Mouse (Mus musculus) embryonic facial prominence, embryonic 13.5 days (tissue): ENCODE measurements at regions not wholly inside any gene's neighbourhood (a gene's known extent, or its start where the extent isn't known, plus 50 kb on each side); places are given as distances from the start of the nearest gene placed in this dataset.

Experiments used
- ATAC-seq: fragments of 200-750 bp; cut with Nextera tagmentation; 2 replicates; pipeline ENCODE4 v1.8.0; 2017; ENCODE audit warnings: low read depth; ENCODE audit not compliant: insufficient number of reproducible peaks, insufficient read depth, low FRiP score, low TSS enrichment
- H3K27ac ChIP-seq: fragments of 300-500 bp; sonication (generic); 2 replicates; pipeline ENCODE4 v1.5.1; 2015; ENCODE audit warnings: moderate library complexity, mild to moderate bottlenecking, inconsistent platforms
- H3K27me3 ChIP-seq: fragments of 300-500 bp; sonication (generic); 2 replicates; pipeline ENCODE4 v1.6.1; 2015; ENCODE audit warnings: mild to moderate bottlenecking, inconsistent platforms
- H3K36me3 ChIP-seq: fragments of 300-500 bp; sonication (generic); 2 replicates; pipeline ENCODE4 v1.6.1; 2015; ENCODE audit warnings: mild to moderate bottlenecking, inconsistent platforms
- H3K4me1 ChIP-seq: fragments of 300-500 bp; sonication (generic); 2 replicates; pipeline ENCODE4 v1.6.1; 2015; ENCODE audit warnings: inconsistent platforms
- H3K4me2 ChIP-seq: fragments of 300-500 bp; sonication (generic); 2 replicates; pipeline ENCODE4 v1.6.1; 2015; ENCODE audit warnings: moderate library complexity, mild to moderate bottlenecking, inconsistent platforms
- H3K4me3 ChIP-seq: fragments of 300-500 bp; sonication (generic); 2 replicates; pipeline ENCODE4 v1.5.1; 2015; ENCODE audit warnings: mild to moderate bottlenecking, inconsistent platforms
- H3K9ac ChIP-seq: fragments of 300-500 bp; sonication (generic); 2 replicates; pipeline ENCODE4 v1.6.1; 2015; ENCODE audit warnings: mild to moderate bottlenecking, inconsistent platforms
- H3K9me3 ChIP-seq: fragments of 300-500 bp; sonication (generic); 2 replicates; pipeline ENCODE4 v1.6.1; 2016; ENCODE audit warnings: inconsistent platforms
- WGBS: fragments of 180-500 bp; shearing (Covaris S2); methylation state at CpG from one replicate; pipeline ENCODE4 v1.1.7; 2015; ENCODE audit warnings: mixed read lengths; 5-methylcytosine and 5-hydroxymethylcytosine counted together

DNA sequence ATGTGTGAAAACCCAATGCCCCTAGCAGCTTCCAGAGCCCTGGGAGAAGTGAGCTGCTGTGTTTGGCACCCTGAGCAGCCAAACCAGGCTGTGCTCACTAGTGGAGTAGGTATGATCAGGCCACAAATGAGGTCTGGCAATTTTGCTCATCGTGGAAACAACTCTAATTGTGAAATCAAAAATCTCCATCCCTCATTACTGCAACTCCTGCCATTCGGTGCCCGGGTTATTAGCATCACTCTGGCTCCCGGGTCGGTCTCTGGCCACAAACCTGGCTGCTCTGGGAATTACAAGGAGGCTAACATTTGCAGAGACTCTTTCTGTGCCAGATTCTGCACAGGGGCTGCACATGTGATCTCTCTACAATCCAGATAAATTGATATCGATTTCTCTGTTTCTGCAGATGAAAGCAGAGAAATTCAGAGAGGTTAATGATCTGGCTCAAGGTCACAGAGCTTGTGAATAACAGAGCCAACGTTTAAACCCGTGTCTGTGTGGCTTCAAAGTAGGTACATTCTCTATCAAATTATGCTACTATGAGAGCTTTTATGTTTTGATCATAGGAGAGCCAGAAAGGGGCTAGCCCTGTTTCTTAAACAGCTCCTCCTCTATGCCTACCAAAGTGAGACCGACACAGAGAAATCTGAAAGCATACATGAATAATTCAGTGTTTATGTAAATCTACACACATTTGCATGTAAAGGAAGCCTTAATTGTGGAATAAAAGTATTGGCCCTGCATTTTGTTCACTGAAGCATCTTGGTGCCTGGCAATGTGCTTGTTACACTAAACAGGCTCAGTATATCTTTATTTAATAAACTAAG, 398.7 kb upstream of the Igfbp7 start:
- ATAC-seq, result no peak
- no peak overlapping the region for H3K9ac ChIP-seq
- no peak overlapping the region for H3K4me3 ChIP-seq
- peaks cover 5% of the 10 kb centered on the region; the same call in 1 of the 2 replicates for H3K27me3 ChIP-seq
- 44% methylated on average over 9 of the region's 9 CpGs for WGBS
- H3K36me3 ChIP-seq, result no peaks in the 10 kb centered on the region
- H3K4me2 ChIP-seq, result no peak overlapping the region
- peaks cover 3% of the 10 kb centered on the region; the same call in 1 of the 2 replicates for H3K4me1 ChIP-seq
- no peak overlapping the region for H3K27ac ChIP-seq
- no peaks in the 10 kb centered on the region for H3K9me3 ChIP-seq

DNA sequence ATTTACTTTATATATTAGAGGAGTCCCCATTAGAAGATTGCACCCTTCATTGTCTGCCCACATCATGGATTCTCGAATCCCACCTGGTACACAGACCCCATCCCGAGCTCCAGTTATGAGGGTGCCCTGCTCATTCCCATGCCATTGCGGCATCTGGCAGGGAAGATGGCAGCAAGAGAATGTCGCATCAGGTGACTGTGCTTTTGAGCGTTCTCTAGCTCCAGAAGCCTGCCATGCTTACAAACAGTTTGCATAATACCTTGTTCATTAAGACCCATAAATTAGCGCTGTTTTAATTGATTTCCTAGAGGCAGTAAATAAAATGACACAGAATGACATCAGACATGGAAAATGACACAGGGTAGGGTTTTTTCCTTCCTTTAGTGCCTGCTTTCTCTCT, 398.0 kb upstream of the Igfbp7 start:
- WGBS, result 88% methylated on average over 6 of the region's 6 CpGs
- no peak for ATAC-seq
- Histone ChIP-seq H3K27ac (no peak overlapping the region), H3K4me3 (no peak overlapping the region), H3K4me2 (no peak overlapping the region), H3K36me3 (no peaks in the 10 kb centered on the region), H3K27me3 (peaks cover 5% of the 10 kb centered on the region; the same call in 1 of the 2 replicates), H3K9me3 (no peaks in the 10 kb centered on the region), H3K4me1 (peaks cover 3% of the 10 kb centered on the region; the same call in 1 of the 2 replicates), H3K9ac (no peak overlapping the region)

DNA sequence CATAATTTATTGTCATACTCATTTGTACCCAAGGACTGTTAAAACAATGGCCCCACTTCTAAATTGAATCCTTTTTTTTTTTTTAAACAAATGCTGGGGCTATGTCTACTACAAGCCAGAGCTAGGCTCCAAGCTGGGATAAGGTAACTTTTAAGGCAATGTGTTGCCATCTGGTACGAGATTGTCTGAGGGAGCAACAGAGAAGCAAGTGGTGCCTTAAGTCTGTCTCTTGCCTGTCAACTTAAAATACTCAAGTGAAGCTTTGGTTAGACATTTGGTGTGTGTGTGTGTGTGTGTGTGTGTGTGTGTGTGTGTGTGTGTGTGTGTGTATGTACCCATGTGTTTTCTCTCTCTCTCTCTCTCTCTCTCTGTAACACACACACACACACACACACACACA, 397.5 kb upstream of the Igfbp7 start:
- H3K9ac ChIP-seq, result no peak overlapping the region
- H3K4me2 ChIP-seq, result no peak overlapping the region
- no peak for ATAC-seq
- no peaks in the 10 kb centered on the region for H3K9me3 ChIP-seq
- H3K4me3 ChIP-seq, result no peak overlapping the region
- H3K4me1 ChIP-seq, result peaks cover 3% of the 10 kb centered on the region; the same call in 1 of the 2 replicates
- H3K36me3 ChIP-seq, result no peaks in the 10 kb centered on the region
- H3K27me3 ChIP-seq, result peaks cover 5% of the 10 kb centered on the region; the same call in 1 of the 2 replicates
- no peak overlapping the region for H3K27ac ChIP-seq
- 72% methylated on average over 1 of the region's 1 CpGs for WGBS

DNA sequence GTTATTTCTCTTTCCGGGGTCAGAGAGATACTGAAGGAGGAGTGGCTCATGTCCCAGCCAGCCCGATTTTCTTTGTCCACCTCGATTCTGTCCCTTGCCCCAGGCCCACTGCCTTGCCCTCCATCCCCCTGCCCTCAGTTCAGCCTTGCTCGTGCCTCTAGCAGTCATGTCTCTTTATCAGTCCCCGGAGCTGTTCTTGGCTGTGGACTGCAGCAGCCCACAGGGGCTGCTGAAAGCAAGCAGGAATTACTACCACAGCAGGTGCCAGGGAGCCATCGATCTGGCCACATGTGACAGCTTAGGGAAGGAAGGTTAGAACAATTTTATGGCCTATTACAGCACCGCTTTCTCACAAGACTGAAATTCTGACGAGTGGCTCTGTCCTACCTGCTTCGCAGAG, 396.3 kb upstream of the Igfbp7 start:
- peaks cover 3% of the 10 kb centered on the region; the same call in 1 of the 2 replicates for H3K4me1 ChIP-seq
- ATAC-seq, result no peak
- no peak overlapping the region; the same call in 1 of the 2 replicates for H3K4me2 ChIP-seq
- no peak overlapping the region for H3K27ac ChIP-seq
- 47% methylated on average over 9 of the region's 9 CpGs for WGBS
- no peaks in the 10 kb centered on the region for H3K36me3 ChIP-seq
- H3K27me3 ChIP-seq, result peaks cover 5% of the 10 kb centered on the region; the same call in 1 of the 2 replicates
- no peaks in the 10 kb centered on the region for H3K9me3 ChIP-seq
- no peak overlapping the region for H3K9ac ChIP-seq
- no peak overlapping the region for H3K4me3 ChIP-seq

DNA sequence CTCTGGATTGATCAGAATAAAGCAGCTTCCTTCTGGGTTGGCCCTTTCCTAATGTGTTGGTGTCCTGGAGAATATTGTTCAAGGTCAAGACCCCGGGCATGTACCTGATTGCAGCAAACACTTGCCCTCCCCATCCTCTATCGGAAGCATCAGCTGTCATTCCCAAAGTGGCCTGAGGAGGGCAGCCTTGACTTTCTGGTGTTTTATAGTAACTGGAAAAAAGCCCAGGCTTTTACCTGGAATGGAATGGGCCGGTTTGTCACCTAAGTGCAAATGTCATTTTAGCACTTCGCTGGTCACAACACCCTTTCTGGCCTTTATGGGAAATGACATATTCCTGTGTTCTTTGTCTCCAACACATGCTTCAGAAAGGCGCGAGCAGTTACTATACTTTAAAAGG, 395.7 kb upstream of the Igfbp7 start:
- no peak overlapping the region for H3K9ac ChIP-seq
- H3K27ac ChIP-seq, result no peak overlapping the region
- peaks cover 5% of the 10 kb centered on the region; the same call in 1 of the 2 replicates for H3K27me3 ChIP-seq
- H3K4me3 ChIP-seq, result no peak overlapping the region
- H3K4me2 ChIP-seq, result no peak overlapping the region; the same call in 1 of the 2 replicates
- no peaks in the 10 kb centered on the region for H3K36me3 ChIP-seq
- 51% methylated on average over 6 of the region's 6 CpGs for WGBS
- H3K4me1 ChIP-seq, result peaks cover 3% of the 10 kb centered on the region; the same call in 1 of the 2 replicates
- no peaks in the 10 kb centered on the region for H3K9me3 ChIP-seq
- ATAC-seq, result no peak

DNA sequence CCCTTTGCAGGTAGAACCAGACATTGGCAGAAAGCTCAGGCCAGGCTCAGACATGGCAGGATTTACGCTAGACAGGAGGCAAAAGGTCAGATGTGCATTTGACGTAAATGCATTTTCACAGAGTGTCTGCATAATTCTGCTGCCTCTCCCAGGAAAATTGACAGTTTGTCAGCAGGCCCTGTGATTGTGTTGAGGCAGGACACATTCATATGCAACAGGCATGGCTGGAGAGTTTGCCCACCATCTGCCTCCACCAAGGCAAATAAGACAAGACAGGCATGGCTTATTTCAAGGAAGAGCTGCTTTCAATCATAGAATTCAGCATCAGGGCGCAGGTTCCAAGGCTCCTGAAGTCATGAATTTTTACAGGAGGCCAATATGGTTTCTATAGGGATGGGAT, 389.1 kb upstream of the Igfbp7 start:
- no peak overlapping the region for H3K4me3 ChIP-seq
- H3K27ac ChIP-seq, result no peak overlapping the region
- WGBS, result 52% methylated on average over 3 of the region's 3 CpGs
- H3K4me1 ChIP-seq, result no peaks in the 10 kb centered on the region
- H3K9ac ChIP-seq, result no peak overlapping the region
- no peaks in the 10 kb centered on the region for H3K27me3 ChIP-seq
- ATAC-seq, result no peak
- H3K4me2 ChIP-seq, result no peak overlapping the region
- no peaks in the 10 kb centered on the region for H3K36me3 ChIP-seq
- H3K9me3 ChIP-seq, result no peaks in the 10 kb centered on the region

DNA sequence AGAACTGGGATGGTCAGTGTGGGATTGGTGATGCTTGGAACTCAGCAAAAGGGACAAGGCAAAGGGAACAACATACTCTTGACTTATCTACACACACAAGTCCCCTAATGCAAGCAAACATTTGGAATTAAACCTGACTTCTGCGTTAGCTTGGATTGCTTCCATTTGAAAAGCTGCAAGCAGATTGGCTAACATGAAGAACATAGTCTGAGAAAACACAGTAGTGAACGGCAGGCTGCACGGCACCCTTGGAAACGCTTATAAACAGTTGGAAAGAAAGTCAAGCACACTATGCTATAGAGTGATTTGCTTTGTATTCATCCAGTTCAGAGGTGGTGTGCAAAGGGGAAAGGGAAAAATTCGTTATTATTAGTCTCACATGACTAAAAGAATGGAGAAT, 387.9 kb upstream of the Igfbp7 start:
- Histone ChIP-seq H3K4me3 (no peak overlapping the region), H3K9me3 (no peaks in the 10 kb centered on the region), H3K4me1 (no peaks in the 10 kb centered on the region), H3K27ac (no peak overlapping the region), H3K4me2 (no peak overlapping the region), H3K36me3 (no peaks in the 10 kb centered on the region), H3K9ac (no peak overlapping the region), H3K27me3 (no peaks in the 10 kb centered on the region)
- no peak for ATAC-seq
- WGBS, result 82% methylated on average over 5 of the region's 5 CpGs

DNA sequence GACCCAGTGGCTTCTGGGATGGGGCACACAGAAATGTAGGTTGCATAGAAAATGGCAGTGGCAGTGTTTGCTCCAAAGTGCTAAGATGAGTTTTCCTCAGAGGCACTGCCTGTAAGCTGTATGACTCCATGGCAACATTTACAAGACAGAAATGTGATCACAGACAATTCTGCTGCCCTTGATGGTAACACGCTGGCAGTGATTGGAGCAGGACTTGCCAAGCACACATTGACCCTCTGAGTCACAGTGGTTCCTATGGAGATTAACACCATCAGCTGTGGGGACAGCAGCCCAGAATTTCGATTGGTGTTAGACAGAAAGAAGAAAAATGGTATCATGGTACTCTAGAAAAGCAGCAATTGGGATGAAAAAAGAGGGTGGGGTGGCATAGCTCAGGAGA, 376.1 kb upstream of the Igfbp7 start:
- H3K27ac ChIP-seq, result no peak overlapping the region
- no peaks in the 10 kb centered on the region for H3K4me1 ChIP-seq
- no peak overlapping the region for H3K4me3 ChIP-seq
- no peak overlapping the region for H3K4me2 ChIP-seq
- no peaks in the 10 kb centered on the region for H3K9me3 ChIP-seq
- no peak overlapping the region for H3K9ac ChIP-seq
- 67% methylated on average over 2 of the region's 2 CpGs for WGBS
- no peak for ATAC-seq
- no peaks in the 10 kb centered on the region for H3K27me3 ChIP-seq
- no peaks in the 10 kb centered on the region for H3K36me3 ChIP-seq

DNA sequence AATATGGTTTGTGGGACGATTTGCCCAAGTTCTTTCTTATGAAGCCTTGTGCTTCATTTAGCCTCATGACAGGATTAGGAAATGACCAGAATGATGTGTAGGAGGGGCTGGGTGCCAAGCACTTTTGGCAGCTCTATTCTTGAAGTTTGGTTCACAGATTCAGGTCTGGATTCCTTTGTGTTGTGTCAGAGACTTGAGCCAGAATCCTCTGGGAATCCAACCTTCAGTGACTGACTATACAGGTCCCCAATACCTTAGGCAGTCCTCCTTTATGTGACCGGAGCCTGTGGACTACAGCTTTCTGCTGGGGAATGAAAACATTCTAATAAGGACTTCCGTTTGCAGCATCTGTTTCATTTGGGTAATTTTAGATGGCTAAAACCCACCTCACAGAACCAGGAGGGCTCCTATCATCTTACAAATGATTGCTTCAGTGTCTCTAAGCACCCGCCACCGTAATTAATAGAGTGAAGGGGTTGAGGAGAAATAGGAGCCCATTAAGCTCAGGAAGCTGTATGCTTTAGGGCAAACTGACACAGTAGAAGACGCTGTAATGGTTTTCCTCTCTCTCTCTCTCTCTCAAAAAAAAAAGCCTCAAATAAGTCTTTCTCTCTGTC, 354.7 kb upstream of the Igfbp7 start:
- Histone ChIP-seq H3K27me3 (no peaks in the 10 kb centered on the region), H3K4me2 (peak overlapping the region; percentile 11; the same call in 1 of the 2 replicates), H3K9ac (no peak overlapping the region), H3K9me3 (no peaks in the 10 kb centered on the region), H3K4me1 (peaks cover 6% of the 10 kb centered on the region; the same call in 1 of the 2 replicates), H3K4me3 (no peak overlapping the region), H3K27ac (no peak overlapping the region), H3K36me3 (no peaks in the 10 kb centered on the region)
- no peak for ATAC-seq
- 22% methylated on average over 6 of the region's 6 CpGs for WGBS

DNA sequence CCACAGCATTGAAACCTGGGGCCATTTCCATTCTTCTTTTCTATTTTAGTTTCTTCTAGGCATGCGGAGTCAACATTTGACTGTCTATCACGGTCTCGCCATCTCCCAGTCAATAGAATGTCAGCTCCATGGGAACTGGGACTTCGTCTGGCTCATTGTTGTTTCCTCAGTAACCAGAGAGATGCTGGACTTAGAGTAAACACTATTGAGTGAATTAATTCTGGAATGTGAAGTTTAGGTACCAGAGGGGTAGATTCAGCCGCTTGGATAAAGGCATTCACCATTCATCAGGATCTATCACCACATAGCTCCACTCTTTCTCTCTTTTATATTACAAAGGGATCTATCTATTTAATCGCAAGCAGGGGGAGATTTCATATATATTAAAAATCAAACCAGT, 354.2 kb upstream of the Igfbp7 start:
- peaks cover 6% of the 10 kb centered on the region; the same call in 1 of the 2 replicates for H3K4me1 ChIP-seq
- ATAC-seq, result no peak
- H3K9ac ChIP-seq, result no peak overlapping the region
- no peak overlapping the region for H3K4me3 ChIP-seq
- no peaks in the 10 kb centered on the region for H3K27me3 ChIP-seq
- no peak overlapping the region for H3K27ac ChIP-seq
- 83% methylated on average over 6 of the region's 6 CpGs for WGBS
- no peak overlapping the region for H3K4me2 ChIP-seq
- H3K9me3 ChIP-seq, result no peaks in the 10 kb centered on the region
- no peaks in the 10 kb centered on the region for H3K36me3 ChIP-seq

DNA sequence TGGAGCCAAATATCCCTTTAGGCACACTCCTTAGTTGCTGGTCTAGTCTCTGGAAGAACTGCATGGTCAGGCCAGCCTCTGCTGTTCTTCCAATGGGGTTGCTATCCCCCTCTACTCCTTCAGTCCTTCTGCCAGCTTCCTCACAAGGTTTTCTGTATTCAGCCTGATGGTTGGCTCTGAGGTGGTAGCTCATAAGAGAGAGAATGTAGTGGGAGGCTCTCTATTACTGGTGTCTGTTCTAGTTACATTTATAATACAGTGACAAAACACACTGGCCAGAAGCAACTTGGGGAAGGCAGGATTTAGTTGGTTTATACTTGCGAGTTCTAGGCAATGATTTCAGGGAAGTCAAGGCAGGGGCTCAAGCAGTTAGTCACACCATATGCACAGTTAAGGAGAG, 341.1 kb upstream of the Igfbp7 start:
- H3K36me3 ChIP-seq, result no peaks in the 10 kb centered on the region
- no peak overlapping the region for H3K4me2 ChIP-seq
- H3K27me3 ChIP-seq, result no peaks in the 10 kb centered on the region
- no peak for ATAC-seq
- WGBS, result 83% methylated on average over 1 of the region's 1 CpGs
- H3K27ac ChIP-seq, result no peak overlapping the region
- no peaks in the 10 kb centered on the region for H3K4me1 ChIP-seq
- H3K4me3 ChIP-seq, result no peak overlapping the region
- H3K9me3 ChIP-seq, result no peaks in the 10 kb centered on the region
- H3K9ac ChIP-seq, result no peak overlapping the region

DNA sequence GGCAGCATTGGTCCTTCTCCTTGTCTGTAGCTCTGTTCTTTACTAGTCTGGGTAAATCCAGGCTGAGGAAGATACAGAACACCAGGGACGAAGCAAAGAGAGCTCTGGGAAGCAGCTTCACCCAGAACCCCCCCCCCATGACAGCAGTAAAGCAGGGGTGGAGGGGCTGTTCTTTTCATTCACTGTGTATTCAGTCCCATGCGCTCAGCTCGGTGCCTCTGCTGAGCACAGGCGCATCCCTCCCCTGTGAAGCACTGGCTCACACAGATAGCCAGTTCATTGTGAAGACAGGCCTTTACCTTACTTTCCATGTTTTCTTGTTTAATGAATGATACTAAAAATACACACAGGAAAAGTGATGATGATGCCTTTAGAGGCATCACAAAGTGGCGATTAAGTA, 338.8 kb upstream of the Igfbp7 start:
- Histone ChIP-seq H3K9me3 (no peaks in the 10 kb centered on the region), H3K4me1 (no peaks in the 10 kb centered on the region), H3K36me3 (no peaks in the 10 kb centered on the region), H3K27ac (no peak overlapping the region), H3K4me2 (no peak overlapping the region), H3K27me3 (no peaks in the 10 kb centered on the region), H3K4me3 (no peak overlapping the region), H3K9ac (no peak overlapping the region)
- no peak for ATAC-seq
- 86% methylated on average over 5 of the region's 5 CpGs for WGBS
